Mouse (Mus musculus) CH12.LX (cell line): ENCODE results near the gene Tas1r1. TPM values are rescaled to one million over a fixed set of nuclear protein-coding genes. Genes with fewer than 3 reads are reported as not detected.

Source experiments
- DNase-seq: peaks from one replicate; pipeline ENCODE4 v3.0.0-alpha.2; 2013; ENCODE audit errors: extremely low read depth
- H3K27ac ChIP-seq: 2 replicates; pipeline ENCODE4 v1.5.1; 2012; ENCODE audit warnings: low read depth, mild to moderate bottlenecking, control low read depth, moderate library complexity; ENCODE audit not compliant: insufficient read depth
- H3K27me3 ChIP-seq: replicated peaks from 2 replicates; pipeline ENCODE3; 2012; ENCODE audit warnings: inconsistent platforms
- H3K36me3 ChIP-seq, 2 experiments: replicated peaks in 1 of 2; 2 replicates each; pipeline versions ENCODE3 to v1.6.1; 2012; ENCODE audit warnings: inconsistent platforms in 1 of 2, low read length in 1 of 2, mild to moderate bottlenecking in 1 of 2, mixed read lengths in 1 of 2, moderate library complexity in 1 of 2; ENCODE audit not compliant: control insufficient read depth in 1 of 2, insufficient read depth in 1 of 2
- H3K4me1 ChIP-seq, 2 experiments: 2 replicates each; pipeline ENCODE4 v1.6.1; 2012; ENCODE audit warnings: inconsistent platforms in 1 of 2, moderate library complexity in 1 of 2; ENCODE audit not compliant: insufficient read depth in 2 of 2, control insufficient read depth in 1 of 2
- H3K4me2 ChIP-seq: 2 replicates; pipeline ENCODE4 v1.6.1; 2012; ENCODE audit warnings: low read depth, mild to moderate bottlenecking, control low read depth; ENCODE audit not compliant: poor library complexity, insufficient read depth, severe bottlenecking
- H3K4me3 ChIP-seq, 3 experiments: fragments of 150-350 bp in 1 of 3; sonication (generic) in 1 of 3; replicated peaks in 1 of 3; 2 replicates each; pipeline versions ENCODE3 to v1.5.1; 2011 to 2012; ENCODE audit warnings: low read depth in 2 of 3, low read length in 2 of 3, mild to moderate bottlenecking in 2 of 3, moderate library complexity in 2 of 3, control low read depth in 1 of 3, improper control_type of control experiment in 1 of 3, inconsistent platforms in 1 of 3, mixed read lengths in 1 of 3; ENCODE audit not compliant: poor library complexity in 1 of 3
- H3K79me2 ChIP-seq: replicated peaks from 2 replicates; pipeline ENCODE4 v1.6.1; 2012; ENCODE audit warnings: mild to moderate bottlenecking, moderate library complexity; ENCODE audit not compliant: control insufficient read depth, poor library complexity, insufficient read depth, severe bottlenecking; ENCODE audit errors: extremely low read depth
- H3K9ac ChIP-seq: 2 replicates; pipeline ENCODE4 v1.6.1; 2012; ENCODE audit warnings: low read depth, mild to moderate bottlenecking, control low read depth, moderate library complexity; ENCODE audit not compliant: insufficient read depth
- H3K9me3 ChIP-seq: replicated peaks from 2 replicates; pipeline ENCODE3; 2012; ENCODE audit warnings: low read length, inconsistent platforms, mixed read lengths
- BHLHE40 ChIP-seq: IDR thresholded peaks from 2 replicates; pipeline ENCODE4 v1.6.1; 2011; ENCODE audit warnings: mild to moderate bottlenecking, low read depth, low read length, improper control_type of control experiment
- CTCF ChIP-seq, 2 experiments: IDR thresholded peaks in 1 of 2; conservative IDR thresholded peaks in 1 of 2; 2 replicates each; pipeline ENCODE4 v1.5.1; 2011 to 2012; ENCODE audit warnings: low read depth in 2 of 2, low read length in 2 of 2, improper control_type of control experiment in 1 of 2, inconsistent platforms in 1 of 2, mild to moderate bottlenecking in 1 of 2, moderate library complexity in 1 of 2
- E2F4 ChIP-seq: IDR thresholded peaks from 2 replicates; pipeline ENCODE4 v1.6.1; 2011; ENCODE audit warnings: low read depth, low read length, improper control_type of control experiment; ENCODE audit not compliant: insufficient replicate concordance
- ETS1 ChIP-seq: conservative IDR thresholded peaks from 2 replicates; pipeline ENCODE4 v1.6.1; 2012; ENCODE audit warnings: low read depth, mild to moderate bottlenecking, inconsistent platforms, low read length, improper control_type of control experiment, moderate library complexity
- GABPA ChIP-seq: IDR thresholded peaks from 2 replicates; pipeline ENCODE4 v1.6.1; 2012; ENCODE audit warnings: low read depth, low read length, improper control_type of control experiment, inconsistent platforms; ENCODE audit not compliant: insufficient replicate concordance
- HCFC1 ChIP-seq: IDR thresholded peaks from 2 replicates; pipeline ENCODE4 v1.6.1; 2012; ENCODE audit warnings: low read depth, mild to moderate bottlenecking, inconsistent platforms, low read length, improper control_type of control experiment
- IRF4 ChIP-seq: IDR thresholded peaks from 2 replicates; pipeline ENCODE4 v1.6.1; 2014; ENCODE audit warnings: low read depth, mild to moderate bottlenecking, inconsistent platforms, low read length, improper control_type of control experiment
- JUN ChIP-seq: IDR thresholded peaks from 2 replicates; pipeline ENCODE4 v1.6.1; 2011; ENCODE audit warnings: low read depth, mild to moderate bottlenecking, low read length, improper control_type of control experiment, moderate library complexity; ENCODE audit not compliant: insufficient read depth
- JUND ChIP-seq: conservative IDR thresholded peaks from 2 replicates; pipeline ENCODE4 v1.6.1; 2011; ENCODE audit warnings: low read depth, low read length, improper control_type of control experiment
- KAT2A ChIP-seq: IDR thresholded peaks from 2 replicates; pipeline ENCODE4 v1.6.1; 2012; ENCODE audit warnings: low read length, improper control_type of control experiment, inconsistent platforms; ENCODE audit not compliant: insufficient replicate concordance
- MAFK ChIP-seq: IDR thresholded peaks from 2 replicates; pipeline ENCODE4 v1.6.1; 2011; ENCODE audit warnings: low read length, improper control_type of control experiment; ENCODE audit not compliant: insufficient replicate concordance
- MAZ ChIP-seq: IDR thresholded peaks from 2 replicates; pipeline ENCODE4 v1.6.1; 2012; ENCODE audit warnings: low read depth, mild to moderate bottlenecking, inconsistent platforms, low read length, improper control_type of control experiment, moderate library complexity
- MEF2A ChIP-seq: IDR thresholded peaks from 2 replicates; pipeline ENCODE4 v1.6.1; 2014; ENCODE audit warnings: low read depth, mild to moderate bottlenecking, inconsistent platforms, low read length, improper control_type of control experiment, borderline replicate concordance
- MXI1 ChIP-seq: IDR thresholded peaks from 2 replicates; pipeline ENCODE4 v1.6.1; 2011; ENCODE audit warnings: mild to moderate bottlenecking, low read depth, low read length, improper control_type of control experiment
- NELFE ChIP-seq: IDR thresholded peaks from 2 replicates; pipeline ENCODE4 v1.6.1; 2011; ENCODE audit warnings: low read depth, low read length, improper control_type of control experiment
- NRF1 ChIP-seq: IDR thresholded peaks from 2 replicates; pipeline ENCODE4 v1.6.1; 2014; ENCODE audit warnings: low read depth, mild to moderate bottlenecking, inconsistent platforms, low read length, improper control_type of control experiment, moderate library complexity
- RAD21 ChIP-seq: IDR thresholded peaks from 2 replicates; pipeline ENCODE4 v1.6.1; 2011; ENCODE audit warnings: low read depth, mild to moderate bottlenecking, low read length, improper control_type of control experiment, moderate library complexity
- RCOR1 ChIP-seq: conservative IDR thresholded peaks from 2 replicates; pipeline ENCODE4 v1.6.1; 2012; ENCODE audit warnings: low read depth, mild to moderate bottlenecking, inconsistent platforms, low read length, improper control_type of control experiment
- TBP ChIP-seq: conservative IDR thresholded peaks from 2 replicates; pipeline ENCODE4 v1.6.1; 2011; ENCODE audit warnings: low read depth, low read length, improper control_type of control experiment
- TCF12 ChIP-seq: IDR thresholded peaks from 2 replicates; pipeline ENCODE4 v1.6.1; 2014; ENCODE audit warnings: low read depth, mild to moderate bottlenecking, inconsistent platforms, low read length, improper control_type of control experiment
- UBTF ChIP-seq: IDR thresholded peaks from 2 replicates; pipeline ENCODE4 v1.6.1; 2012; ENCODE audit warnings: low read depth, mild to moderate bottlenecking, inconsistent platforms, low read length, improper control_type of control experiment, moderate library complexity
- USF1 ChIP-seq: IDR thresholded peaks from 2 replicates; pipeline ENCODE4 v1.6.1; 2014; ENCODE audit warnings: low read depth, mild to moderate bottlenecking, inconsistent platforms, low read length, improper control_type of control experiment
- USF2 ChIP-seq: conservative IDR thresholded peaks from 2 replicates; pipeline ENCODE4 v1.6.1; 2011; ENCODE audit warnings: low read depth, low read length, improper control_type of control experiment
- ZMIZ1 ChIP-seq: IDR thresholded peaks from 2 replicates; pipeline ENCODE4 v1.6.1; 2012; ENCODE audit warnings: low read depth, mild to moderate bottlenecking, inconsistent platforms, low read length, improper control_type of control experiment
- dilution Hi-C: fragments of 300-500 bp; cut with MboI; formaldehyde crosslinking; loops from 2 replicates; pipeline ENCODE4 v1.14.3; 2020; ENCODE audit warnings: low sequenced_read_pairs; ENCODE audit not compliant: extremely low pct_unique_long_range_greater_than_20kb, extremely low pct_ligation_motif_present
- in situ Hi-C: fragments of 300-500 bp; cut with MboI; formaldehyde crosslinking; loops from 3 replicates; pipeline ENCODE4 v1.14.3; 2019; ENCODE audit warnings: low sequenced_read_pairs, low pct_ligation_motif_present, low pct_unique_long_range_greater_than_20kb, mixed read lengths
- polyA plus RNA-seq: library from polyadenylated mRNA; unstranded; fragments of >175 nt; gene quantifications from 2 replicates; pipeline ENCODE4 v1.2.1, GENCODE M21; 2012; ENCODE audit warnings: low read depth; ENCODE audit not compliant: insufficient read length
- total RNA-seq, 2 experiments: library from RNA; depleted of rRNA; stranded (reverse); fragments of 300-350 nt in 1 of 2; fragments of >200 nt in 1 of 2; gene quantifications; 2 replicates each; pipeline ENCODE4 v1.2.3; 2012 to 2014

Tas1r1 gene
- total and polyA plus RNA-seq, 3 experiments = 0.21 TPM; not detected in 2

DNA sequence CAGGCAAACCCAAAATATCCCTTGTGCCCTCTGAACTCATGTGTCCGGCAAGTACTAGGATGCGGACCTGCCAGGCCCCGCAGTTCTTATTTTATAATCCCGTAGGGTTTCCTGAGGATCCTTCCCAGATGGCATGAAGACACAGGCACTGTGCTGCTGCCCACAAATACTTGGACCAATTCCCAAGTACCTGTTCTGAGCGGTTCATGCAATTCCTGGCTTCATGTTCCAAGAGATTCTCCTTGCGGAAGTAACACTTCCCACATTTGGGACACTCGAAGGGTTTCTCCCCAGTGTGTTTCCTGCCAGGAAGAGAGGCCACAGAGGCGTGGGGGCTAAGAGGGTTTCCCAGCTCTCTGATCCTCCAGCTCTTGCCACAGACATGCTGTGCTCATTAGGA is 15.9 kb downstream of the Tas1r1 start:
- Histone ChIP-seq H3K4me3 (no peak overlapping the region), H3K27ac (no peak overlapping the region), H3K27me3 (no peaks in the 10 kb centered on the region), H3K9ac (no peak overlapping the region), H3K79me2 (peaks cover 21% of the 10 kb centered on the region), H3K36me3 (peaks cover 59 to 88% of the 10 kb centered on the region in 2 experiments), H3K9me3 (no peaks in the 10 kb centered on the region), H3K4me1 (peaks cover 11 to 24% of the 10 kb centered on the region in 2 experiments), H3K4me2 (no peak overlapping the region)
- DNase-seq = no peak
- TF ChIP-seq MAZ (no peak), ETS1 (no peak), KAT2A (no peak), JUND (no peak), CTCF (conservative IDR thresholded peaks at IDR 0.05 in 1 of 2, IDR thresholded peaks at IDR 0.05 in 1 of 2; ENCODE audit: low read depth in 2 of 2, low read length in 2 of 2) (no peak), E2F4 (no peak)
- dilution Hi-C loops = no loop called here
- in situ Hi-C loops = no loop called here

DNA sequence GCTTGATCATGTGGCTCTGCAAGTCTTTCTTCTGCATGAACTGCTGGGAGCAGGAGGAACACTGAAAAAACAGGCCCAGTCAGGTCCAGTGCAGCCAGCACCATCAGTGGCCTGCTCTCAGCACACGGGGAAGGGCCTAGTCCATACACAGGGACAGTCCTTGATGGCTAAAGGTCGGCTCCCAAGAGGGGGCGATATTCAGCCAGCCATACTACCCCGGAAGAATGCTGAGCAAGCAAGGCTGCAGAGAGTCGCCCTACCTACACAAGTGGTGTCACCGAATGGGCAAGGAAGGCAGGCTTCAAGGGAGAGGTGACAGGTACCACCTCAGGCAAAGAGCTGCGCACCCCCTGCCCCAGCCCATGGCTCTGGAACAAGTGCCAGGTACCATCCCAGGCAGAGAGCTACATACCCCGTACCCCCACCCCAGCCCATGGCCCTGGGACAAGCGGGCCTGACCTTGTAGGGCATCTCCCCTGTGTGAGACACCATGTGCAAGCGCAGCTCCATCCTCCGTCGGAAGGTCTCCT is 16.7 kb downstream of the Tas1r1 start:
- in situ Hi-C loops (no loop called here), dilution Hi-C loops (no loop called here)
- TF ChIP-seq TBP (no peak), MAFK (peak; percentile 85), RAD21 (peak; percentile 7), ZMIZ1 (no peak), RCOR1 (no peak), GABPA (no peak), CTCF (conservative IDR thresholded peaks at IDR 0.05 in 1 of 2, IDR thresholded peaks at IDR 0.05 in 1 of 2; ENCODE audit: low read depth in 2 of 2, low read length in 2 of 2) (peak in 1 of 2 experiments; percentile 43; a peak in 2 of 4 replicates), BHLHE40 (no peak)
- no peaks in the 10 kb centered on the region for H3K27me3 ChIP-seq
- peaks cover 19% of the 10 kb centered on the region for H3K79me2 ChIP-seq
- no peak for DNase-seq
- H3K9ac ChIP-seq = no peak overlapping the region
- H3K27ac ChIP-seq = no peak overlapping the region
- H3K36me3 ChIP-seq = peaks cover 59 to 97% of the 10 kb centered on the region in 2 experiments
- H3K4me2 ChIP-seq = no peak overlapping the region
- H3K9me3 ChIP-seq = no peaks in the 10 kb centered on the region
- peaks cover 11 to 22% of the 10 kb centered on the region in 2 experiments for H3K4me1 ChIP-seq
- H3K4me3 ChIP-seq = no peak overlapping the region

- H3K36me3 ChIP-seq = peaks cover 65 to 98% of the 10 kb centered on the region in 2 experiments
- in situ Hi-C loops = no loop called here
- dilution Hi-C loops = no loop called here
- TF ChIP-seq IRF4 (no peak), NRF1 (no peak), HCFC1 (no peak), USF2 (no peak), MAZ (no peak), TCF12 (no peak), MXI1 (no peak), NELFE (no peak), CTCF (conservative IDR thresholded peaks at IDR 0.05 in 1 of 2, IDR thresholded peaks at IDR 0.05 in 1 of 2; ENCODE audit: low read depth in 2 of 2, low read length in 2 of 2) (no peak), UBTF (no peak), KAT2A (no peak), JUN (no peak), USF1 (no peak), RCOR1 (no peak), JUND (no peak), MEF2A (no peak)
Observed at GRCm38 (mm10) chr4:152020024-152020423, 18.3 kb downstream of the Tas1r1 start.

More at GRCm38 (mm10) chr4:152020024-152020423, 18.3 kb downstream of the Tas1r1 start:
- Histone ChIP-seq H3K4me1 (peaks cover 6 to 9% of the 10 kb centered on the region in 2 experiments; a peak in 3 of 4 replicates), H3K4me2 (no peak overlapping the region), H3K4me3 (no peak overlapping the region), H3K27me3 (no peaks in the 10 kb centered on the region), H3K9ac (no peak overlapping the region), H3K9me3 (no peaks in the 10 kb centered on the region), H3K79me2 (peaks cover 3% of the 10 kb centered on the region; the same call in 1 of the 2 replicates), H3K27ac (no peak overlapping the region)
- DNase-seq = no peak
